Mouse (Mus musculus): ENCODE data around the gene Ston2. TPM values are rescaled to one million over a fixed set of nuclear protein-coding genes. Genes with fewer than 3 reads are reported as not detected.
"Not testable (repeated sequence)": the region's sequence is repeated elsewhere in the genome, so short reads cannot be mapped to it uniquely, and the experiment has no call there.

Gene Ston2
- total RNA-seq, 2 experiments from 2014 or later = 0.84 to 1.1 TPM

DNA sequence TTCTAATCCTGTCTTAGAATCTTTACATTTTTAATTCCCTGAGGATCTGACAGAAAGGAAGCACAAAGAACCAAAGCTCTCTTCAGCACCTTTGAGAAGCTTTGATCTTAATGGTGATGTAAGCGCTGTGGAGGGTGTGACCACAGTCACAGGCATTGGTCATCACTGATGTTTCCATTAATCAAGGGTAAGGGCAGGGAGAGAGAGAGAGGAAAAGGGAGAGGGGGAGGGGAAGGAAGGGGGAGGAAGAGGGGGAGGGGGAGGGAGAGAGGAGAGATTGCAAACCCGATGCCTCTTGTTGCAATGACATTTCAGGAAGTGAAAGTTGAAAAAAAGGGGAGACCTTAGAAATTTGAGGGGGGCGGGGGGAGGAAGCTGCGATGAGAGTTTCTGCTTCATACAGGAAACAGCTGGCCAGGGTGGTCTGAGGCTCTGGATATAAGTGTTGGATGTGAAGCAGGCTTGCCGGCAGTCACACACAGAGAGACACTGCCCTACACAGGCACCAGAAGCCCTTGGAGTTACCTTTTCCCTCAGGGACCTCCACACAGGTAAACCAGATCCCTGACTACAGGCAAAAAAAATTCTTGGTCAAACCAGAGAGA is 31.5 kb downstream of the Ston2 start:
- ATAC-seq (replicated peaks; ENCODE audit: low FRiP score, poor library complexity, severe bottlenecking) = no peak

DNA sequence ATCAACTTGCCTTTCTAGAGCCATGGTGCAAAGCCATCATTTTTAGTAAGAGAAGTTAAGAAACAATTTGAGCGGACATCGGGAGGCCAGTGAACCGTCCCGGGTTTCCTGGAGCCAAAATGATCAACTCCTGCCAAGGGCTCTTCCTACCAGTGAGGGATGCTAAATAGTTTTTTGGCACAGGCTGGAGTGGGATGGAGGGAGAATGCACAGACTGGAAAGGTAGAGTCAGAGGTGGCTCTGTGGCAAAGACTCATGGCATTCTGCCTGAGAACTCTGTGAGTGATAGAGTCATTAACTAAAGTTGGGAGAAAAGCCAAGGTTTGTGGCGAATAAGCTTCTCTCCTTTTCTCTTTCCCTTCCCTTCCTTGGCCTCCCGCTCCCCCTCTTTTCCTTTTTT is 33.6 kb downstream of the Ston2 start:
- no peak for ATAC-seq (replicated peaks; ENCODE audit: low FRiP score, poor library complexity, severe bottlenecking)

DNA sequence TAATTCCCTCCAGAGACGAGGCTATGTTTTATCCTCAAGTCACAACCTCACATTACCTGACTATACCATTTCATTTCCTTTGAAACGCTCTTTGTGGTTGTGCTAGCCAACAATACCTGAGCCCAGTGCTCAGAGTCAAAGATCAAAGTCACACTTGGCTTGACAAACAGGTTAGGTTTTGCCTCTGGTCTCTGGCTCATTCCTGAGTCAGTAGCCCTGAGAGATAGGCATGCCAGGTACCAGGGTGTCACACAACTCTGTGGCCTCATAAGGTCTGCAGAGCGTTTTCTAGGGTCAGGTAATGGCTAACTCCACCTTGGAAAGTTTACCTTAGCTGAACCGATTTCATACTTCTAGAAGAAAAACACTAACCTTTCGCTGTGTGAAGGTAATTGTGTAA is 35.5 kb downstream of the Ston2 start:
- ATAC-seq (replicated peaks; ENCODE audit: low FRiP score, poor library complexity, severe bottlenecking) = no peak

DNA sequence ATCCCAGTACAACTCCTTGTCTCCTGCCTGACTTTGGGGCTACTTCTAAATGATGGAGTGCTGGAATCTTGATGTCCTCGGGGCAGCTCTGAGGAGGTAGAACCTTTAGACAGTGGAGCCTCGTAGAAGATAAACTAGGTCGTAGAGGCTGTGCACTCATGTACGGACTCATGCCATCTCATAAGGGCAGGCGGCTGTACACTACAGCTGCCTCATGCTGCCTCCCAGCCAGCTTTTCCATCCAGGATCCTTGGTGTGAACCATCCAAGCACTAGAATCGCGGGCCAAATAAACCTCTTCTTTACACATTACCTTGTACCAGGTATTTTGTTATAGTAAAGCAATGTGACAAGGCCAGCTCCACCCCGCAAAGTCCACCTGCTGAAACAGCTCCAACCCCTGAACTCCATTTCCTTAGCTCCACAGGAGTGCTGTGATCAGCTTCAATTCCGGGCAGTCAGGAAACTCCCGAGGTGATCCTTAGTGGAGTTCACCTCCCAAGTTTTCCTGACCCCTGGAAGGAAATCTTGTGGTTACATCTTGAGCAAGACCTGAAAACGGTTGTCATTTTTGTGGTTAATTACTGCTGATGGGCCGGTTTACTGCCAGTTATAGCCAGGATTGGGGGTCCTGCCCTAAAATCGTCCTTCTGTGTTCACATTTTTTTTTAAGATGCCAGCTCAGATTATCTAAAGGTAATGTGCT is 36.1 kb downstream of the Ston2 start:
- no peak for ATAC-seq (replicated peaks; ENCODE audit: low FRiP score, poor library complexity, severe bottlenecking)

GRCm38 (mm10) chr12:91749543-91750184 is 38.5 kb downstream of the Ston2 start:
- ATAC-seq (replicated peaks; ENCODE audit: low FRiP score, poor library complexity, severe bottlenecking) = no peak

DNA sequence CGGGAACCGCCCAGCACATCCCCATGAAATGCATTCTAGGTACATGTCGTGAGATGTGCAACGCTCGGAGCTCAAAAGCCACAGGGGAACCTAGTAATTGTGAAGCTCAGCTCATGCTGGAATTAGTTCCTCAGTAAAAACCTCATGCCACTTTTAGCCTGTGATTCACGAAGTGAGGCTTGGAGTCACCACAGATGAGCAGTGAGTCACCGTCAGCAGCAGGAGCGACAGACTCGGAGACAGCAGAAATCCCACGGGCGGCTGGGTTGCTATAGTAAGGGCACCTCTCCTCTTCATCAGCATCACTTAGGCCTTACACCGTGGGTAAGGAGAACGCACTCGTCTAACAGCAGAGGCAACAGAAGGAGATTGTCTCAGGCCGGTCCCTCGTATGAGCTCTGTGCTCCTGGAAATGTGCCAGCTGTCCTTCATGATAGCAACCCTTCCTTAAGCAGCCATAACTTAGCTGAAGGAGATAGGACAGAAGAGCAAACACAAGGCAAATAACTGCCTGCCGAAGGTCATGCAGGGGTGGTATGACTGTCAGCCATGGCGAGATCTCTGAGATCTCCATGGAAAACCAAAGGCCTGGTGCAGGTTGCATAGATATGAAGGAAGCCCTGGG is 39.8 kb downstream of the Ston2 start:
- ATAC-seq (replicated peaks; ENCODE audit: low FRiP score, poor library complexity, severe bottlenecking) = no peak

DNA sequence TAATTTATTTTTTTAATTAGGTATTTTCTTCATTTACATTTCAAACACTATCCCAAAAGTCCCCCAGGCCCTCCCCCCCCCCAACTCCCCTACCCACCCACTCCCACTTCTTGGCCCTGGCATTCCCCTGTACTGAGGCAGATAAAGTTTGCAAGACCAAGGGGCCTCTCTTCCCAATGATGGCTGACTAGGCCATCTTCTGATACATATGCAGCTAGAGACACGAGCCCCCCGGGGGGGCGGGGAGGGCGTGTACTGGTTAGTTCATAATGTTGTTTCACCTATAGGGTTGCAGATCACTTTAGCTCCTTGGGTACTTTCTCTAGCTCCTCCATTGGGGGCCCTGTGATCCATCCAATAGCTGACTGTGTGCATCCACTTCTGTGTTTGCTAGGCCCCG is 41.3 kb downstream of the Ston2 start:
- ATAC-seq (replicated peaks; ENCODE audit: low FRiP score, poor library complexity, severe bottlenecking) = not testable (repeated sequence)

- no peak for ATAC-seq (replicated peaks; ENCODE audit: low FRiP score, poor library complexity, severe bottlenecking)
Measured at GRCm38 (mm10) chr12:91745758-91746290, 42.4 kb downstream of the Ston2 start.

GRCm38 (mm10) chr12:91744091-91744490 is 44.1 kb downstream of the Ston2 start:
- ATAC-seq (replicated peaks; ENCODE audit: low FRiP score, poor library complexity, severe bottlenecking) = no peak

DNA sequence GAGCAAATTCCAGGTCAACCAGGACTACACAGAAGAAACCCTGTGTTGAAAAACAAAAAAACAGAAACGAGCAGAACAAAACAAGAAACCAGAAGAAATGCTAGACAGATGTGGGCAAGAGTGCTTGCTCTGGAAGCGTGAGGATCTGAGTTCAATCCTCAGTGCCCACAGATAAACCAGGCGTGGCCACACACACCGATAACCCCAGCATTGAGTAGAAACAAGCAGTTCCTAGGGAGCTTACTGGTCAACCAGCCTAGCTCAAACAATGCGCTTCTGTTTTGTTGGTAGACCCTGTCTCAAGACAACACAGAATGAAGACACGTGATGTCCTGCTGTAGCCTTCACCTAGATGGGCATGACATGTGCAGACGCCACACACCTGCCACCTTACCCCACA is 45.3 kb downstream of the Ston2 start:
- no peak for ATAC-seq (replicated peaks; ENCODE audit: low FRiP score, poor library complexity, severe bottlenecking)

DNA sequence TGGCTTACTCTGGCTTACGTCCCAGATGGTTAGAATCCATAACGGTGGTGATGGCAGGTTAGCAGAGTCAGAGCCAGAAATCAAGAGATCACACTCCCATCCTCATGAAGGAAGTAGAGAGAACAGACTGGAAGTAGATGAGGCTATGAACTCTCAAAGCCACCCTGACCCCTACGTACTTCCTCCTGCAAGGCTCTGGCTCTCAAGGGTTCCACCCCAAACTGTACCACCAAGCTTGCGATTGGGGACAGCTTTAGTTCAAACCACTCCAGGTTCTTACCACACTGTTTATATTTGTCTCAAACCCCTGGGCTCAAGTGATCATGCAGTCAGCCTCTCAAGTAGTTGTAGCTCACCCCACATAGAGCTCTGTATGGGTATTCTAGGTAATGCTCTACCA is 49.8 kb downstream of the Ston2 start:
- no peak for ATAC-seq (replicated peaks; ENCODE audit: low FRiP score, poor library complexity, severe bottlenecking)

GRCm38 (mm10) chr12:91736221-91736980 is 51.8 kb downstream of the Ston2 start:
- no peak for ATAC-seq (replicated peaks; ENCODE audit: low FRiP score, poor library complexity, severe bottlenecking)

DNA sequence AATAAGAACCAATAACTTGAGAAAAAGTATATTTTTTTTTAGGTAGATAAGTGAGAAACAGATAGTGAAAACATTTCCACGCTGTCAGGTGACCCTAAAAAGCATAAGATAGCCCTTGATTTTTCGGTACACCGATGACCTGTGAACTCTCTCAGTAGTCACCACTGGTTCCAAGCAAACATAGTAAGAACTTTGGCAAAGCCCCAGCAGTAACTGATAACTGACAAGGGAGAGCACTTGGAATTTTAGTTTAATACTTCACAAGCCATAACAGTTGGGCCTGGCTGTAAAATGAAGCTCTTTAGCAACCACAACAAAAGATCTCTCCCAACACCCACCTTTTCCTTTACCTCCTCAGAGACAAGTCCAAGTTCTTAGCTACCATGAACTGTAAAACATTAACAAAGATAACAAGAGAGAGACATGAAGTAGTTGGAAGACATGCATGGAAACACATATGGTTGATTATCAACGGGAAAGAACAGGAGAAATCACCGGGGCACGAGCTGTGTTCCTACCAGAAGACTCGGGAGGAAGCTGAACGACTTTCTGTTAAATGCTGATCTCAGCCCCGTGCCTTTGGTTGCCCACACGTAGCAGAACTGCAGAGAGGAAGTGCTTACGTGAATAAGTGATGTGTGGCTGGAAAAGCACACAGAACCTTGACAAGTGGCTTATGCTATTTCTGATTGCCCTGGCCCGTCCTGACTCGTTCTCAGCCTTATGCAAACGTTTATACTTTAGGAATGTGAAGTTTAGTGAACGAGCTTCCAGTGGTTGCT is 53.8 kb downstream of the Ston2 start:
- no peak for ATAC-seq (replicated peaks; ENCODE audit: low FRiP score, poor library complexity, severe bottlenecking)

DNA sequence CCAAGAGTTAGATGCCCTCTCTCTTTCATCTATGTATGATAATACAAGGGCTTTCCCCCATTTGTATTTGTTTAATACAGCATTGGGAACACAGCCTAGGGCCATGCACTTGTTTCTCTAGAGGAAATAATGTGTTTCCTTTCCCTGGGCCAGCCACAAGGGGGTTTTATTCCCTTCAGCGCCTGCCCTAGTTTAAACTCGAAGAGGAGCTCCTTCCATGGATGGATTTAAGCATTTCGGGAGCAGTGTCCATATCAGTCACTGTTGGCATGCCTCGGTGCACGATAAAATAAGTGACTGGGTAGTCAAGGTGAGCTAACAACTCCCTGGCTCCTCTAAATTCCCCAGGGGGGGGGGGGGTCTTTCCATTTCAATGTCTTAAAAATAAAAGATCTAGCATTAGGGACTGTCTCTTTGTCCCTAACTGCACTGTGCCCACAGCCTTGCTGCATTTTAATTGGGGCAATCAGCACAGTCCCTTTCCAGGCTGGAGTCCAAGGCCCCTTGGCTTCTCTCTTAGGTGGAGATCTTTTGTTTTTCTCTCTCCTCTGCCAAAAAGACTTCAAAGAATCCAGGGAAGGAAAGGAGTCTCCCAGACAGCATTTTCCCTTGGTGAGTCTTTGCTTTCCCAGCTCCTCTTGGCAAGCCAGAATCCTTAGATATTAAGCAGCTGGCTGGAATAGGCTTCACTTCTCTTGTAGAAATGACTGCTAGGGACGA is 55.3 kb downstream of the Ston2 start:
- ATAC-seq (replicated peaks; ENCODE audit: low FRiP score, poor library complexity, severe bottlenecking) = no peak

- no peak for ATAC-seq (replicated peaks; ENCODE audit: low FRiP score, poor library complexity, severe bottlenecking)
Measured at GRCm38 (mm10) chr12:91726202-91726601, 62.0 kb downstream of the Ston2 start.

DNA sequence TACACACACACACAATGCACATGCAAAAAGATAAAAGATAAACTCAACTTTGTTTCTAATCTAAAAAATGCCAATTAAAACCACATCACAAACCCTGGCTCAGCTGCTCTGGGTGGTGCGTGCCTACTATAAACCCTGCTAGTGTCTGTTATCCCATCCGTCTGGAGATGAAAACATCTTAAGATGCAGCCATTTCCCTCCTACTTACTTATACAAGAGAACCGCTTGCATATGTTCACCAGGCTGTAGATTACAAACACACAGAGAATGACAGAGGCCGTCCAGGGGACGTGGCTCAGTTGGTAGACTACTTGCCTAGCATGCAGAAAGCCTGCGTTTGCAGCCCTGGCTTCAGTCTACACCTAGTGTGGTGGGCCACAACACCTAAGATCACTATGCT is 64.3 kb downstream of the Ston2 start:
- no peak for ATAC-seq (replicated peaks; ENCODE audit: low FRiP score, poor library complexity, severe bottlenecking)

GRCm38 (mm10) chr12:91719134-91719533 is 69.1 kb downstream of the Ston2 start:
- ATAC-seq (replicated peaks; ENCODE audit: low FRiP score, poor library complexity, severe bottlenecking) = no peak

DNA sequence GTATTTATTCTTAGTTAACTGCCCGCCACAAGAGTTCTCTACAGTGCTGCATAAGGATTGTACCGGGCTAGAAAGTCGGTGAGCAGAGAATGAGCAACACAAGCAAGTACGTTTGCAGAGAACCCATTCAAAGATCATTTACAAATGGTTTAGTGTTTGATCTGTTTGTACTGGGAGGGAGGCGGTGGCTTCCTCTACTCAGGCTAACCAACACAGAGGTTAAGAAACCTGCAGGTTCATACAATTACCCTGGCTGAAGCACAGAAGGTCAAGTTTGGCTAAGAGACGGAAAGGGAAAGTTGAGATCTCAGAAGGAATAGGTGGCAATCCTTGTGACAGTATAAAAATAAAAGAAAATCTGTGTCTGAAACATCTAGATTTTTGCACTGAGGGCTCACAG is 72.5 kb downstream of the Ston2 start:
- no peak for ATAC-seq (replicated peaks; ENCODE audit: low FRiP score, poor library complexity, severe bottlenecking)

DNA sequence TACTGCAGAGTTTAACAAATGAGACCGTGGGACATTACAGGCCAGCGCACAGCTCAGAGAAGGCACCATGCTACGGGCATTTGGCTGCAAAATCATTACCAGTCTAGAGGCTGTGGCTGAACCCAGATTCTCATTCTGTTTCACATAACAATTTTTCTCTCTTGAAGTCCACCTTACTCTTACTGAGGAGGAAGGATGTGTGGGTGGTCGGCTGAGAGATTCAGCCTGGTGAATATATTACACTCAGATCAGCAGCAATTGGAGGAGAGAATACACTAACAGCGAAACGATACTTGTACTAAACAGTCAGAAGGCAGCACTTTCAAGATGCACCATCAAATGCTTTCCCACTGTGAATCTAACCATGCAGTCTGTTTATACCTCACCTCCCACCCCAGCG is 74.8 kb downstream of the Ston2 start:
- ATAC-seq (replicated peaks; ENCODE audit: low FRiP score, poor library complexity, severe bottlenecking) = no peak

Data from erythroid progenitor cell, adult 5-6 weeks (primary cell).